Mouse (Mus musculus) layer of hippocampus, adult 9-11 months (tissue): ENCODE results near the gene Heatr4.
"Not testable (repeated sequence)": the region's sequence is repeated elsewhere in the genome, so short reads cannot be mapped to it uniquely, and the experiment has no call there.

Experiments
- DNase-seq: peaks from one replicate; pipeline ENCODE4 v3.0.0; 2022

Gene Heatr4

GRCm38 (mm10) chr12:83984752-83985151 lies at the start of gene Heatr4:
Gene Heatr4, minus strand, starts transcription at chr12:83984852.
- no peak for DNase-seq

- no peak for DNase-seq
These were observed 49.5 kb upstream of the Heatr4 start for GRCm38 (mm10) chr12:84034108-84034507.

GRCm38 (mm10) chr12:84033302-84033701 lies 48.6 kb upstream of the Heatr4 start:
- DNase-seq = not testable (repeated sequence)

GRCm38 (mm10) chr12:84032854-84033253 lies 48.2 kb upstream of the Heatr4 start:
- DNase-seq = no peak

GRCm38 (mm10) chr12:84030659-84031332 lies 46.1 kb upstream of the Heatr4 start:
- DNase-seq = peak; percentile 76

- DNase-seq = not testable (repeated sequence)
These were observed 44.4 kb upstream of the Heatr4 start for GRCm38 (mm10) chr12:84029043-84029442.

- DNase-seq = not testable (repeated sequence)
These were observed 43.7 kb upstream of the Heatr4 start for GRCm38 (mm10) chr12:84028328-84028727.

GRCm38 (mm10) chr12:84025888-84026287 lies 41.2 kb upstream of the Heatr4 start:
- no peak for DNase-seq

GRCm38 (mm10) chr12:84023052-84023745 lies 38.5 kb upstream of the Heatr4 start:
- no peak for DNase-seq

- DNase-seq = not testable (repeated sequence)
These were observed 37.6 kb upstream of the Heatr4 start for GRCm38 (mm10) chr12:84022266-84022665.

- DNase-seq = peak; percentile 33
These were observed 35.9 kb upstream of the Heatr4 start for GRCm38 (mm10) chr12:84020528-84020927.

GRCm38 (mm10) chr12:84013701-84014100 lies 29.0 kb upstream of the Heatr4 start:
- peak; percentile 50 for DNase-seq

GRCm38 (mm10) chr12:84013130-84013529 lies 28.5 kb upstream of the Heatr4 start:
- DNase-seq = no peak

- DNase-seq = peak; percentile 82
These were observed 26.8 kb upstream of the Heatr4 start for GRCm38 (mm10) chr12:84011251-84012040.

- DNase-seq = no peak
These were observed 25.5 kb upstream of the Heatr4 start for GRCm38 (mm10) chr12:84010201-84010600.

- peak; percentile 81 for DNase-seq
These were observed 24.7 kb upstream of the Heatr4 start, which contains the start of gene Acot1 for GRCm38 (mm10) chr12:84009171-84009965. Gene Acot1, plus strand, starts transcription at chr12:84009490.

GRCm38 (mm10) chr12:84008729-84009128 lies 24.1 kb upstream of the Heatr4 start:
- no peak for DNase-seq

- DNase-seq = no peak
These were observed 23.6 kb upstream of the Heatr4 start for GRCm38 (mm10) chr12:84008251-84008650.

GRCm38 (mm10) chr12:84003866-84004265 lies 19.2 kb upstream of the Heatr4 start:
- DNase-seq = no peak

GRCm38 (mm10) chr12:84000418-84000817 lies 15.8 kb upstream of the Heatr4 start:
- DNase-seq = no peak

GRCm38 (mm10) chr12:83999237-83999636 lies 14.6 kb upstream of the Heatr4 start:
- DNase-seq = not testable (repeated sequence)

- DNase-seq = peak; percentile 37
These were observed 13.9 kb upstream of the Heatr4 start for GRCm38 (mm10) chr12:83998341-83999107.
